Mouse (Mus musculus): ENCODE data around the gene Megf8.

DNA sequence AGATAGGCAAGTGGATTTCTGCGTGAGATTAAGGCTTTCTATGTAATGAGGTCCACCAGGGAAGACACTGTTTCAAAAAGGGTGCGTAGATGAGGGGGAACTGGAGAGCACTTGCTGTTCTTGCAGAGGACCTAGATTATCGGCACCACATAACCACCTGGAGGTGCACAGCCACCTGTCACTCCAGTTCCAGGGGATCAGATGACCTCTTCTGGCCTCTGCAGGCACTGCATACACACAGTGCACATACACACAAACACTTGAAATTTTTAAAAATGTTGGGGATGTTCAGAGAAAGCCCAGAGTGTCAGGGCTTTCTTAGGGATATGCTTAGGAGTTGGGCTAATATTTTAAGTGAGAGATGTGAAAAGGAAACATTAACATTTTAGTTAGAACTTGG, 27.0 kb upstream of the Megf8 start:
- TF ChIP-seq HCFC1 (IDR thresholded peaks at IDR 0.05; ENCODE audit: borderline replicate concordance, insufficient read depth, low read length), result no peak
- no peak for TF ChIP-seq CHD2 (IDR thresholded peaks at IDR 0.05; ENCODE audit: low read depth, low read length)
- no peak for TF ChIP-seq ZC3H11A (IDR thresholded peaks at IDR 0.05; ENCODE audit: borderline replicate concordance, low read depth, low read length)
- no peak for TF ChIP-seq MAFK (IDR thresholded peaks at IDR 0.05; ENCODE audit: insufficient read depth, low read depth, low read length)
- no peak for TF ChIP-seq ZNF384 (IDR thresholded peaks at IDR 0.05; ENCODE audit: low read depth, low read length)
